Mouse (Mus musculus) brown adipose tissue, adult 24 weeks (tissue): ENCODE results near the gene Rrp1b. TPM values are rescaled to one million over a fixed set of nuclear protein-coding genes. Genes with fewer than 3 reads are reported as not detected.

ENCODE experiments used
- H3K27ac ChIP-seq: fragments of 200-500 bp; replicated peaks from 2 replicates; pipeline ENCODE4 v1.5.1; 2012; ENCODE audit warnings: low read depth, mild to moderate bottlenecking, low read length
- H3K4me1 ChIP-seq: fragments of 200-500 bp; 2 replicates; pipeline ENCODE4 v1.6.1; 2012; ENCODE audit warnings: low read length, mixed read lengths; ENCODE audit not compliant: control insufficient read depth, insufficient read depth, insufficient read length
- H3K4me3 ChIP-seq: fragments of 200-500 bp; 2 replicates; pipeline ENCODE4 v1.5.1; 2012; ENCODE audit warnings: low read depth, mild to moderate bottlenecking, low read length, moderate library complexity; ENCODE audit not compliant: insufficient read depth
- polyA plus RNA-seq: library from polyadenylated mRNA; stranded (reverse); fragments of >200 nt; gene quantifications from 2 replicates; pipeline ENCODE4 v1.2.4, GENCODE M21; 2012; ENCODE audit not compliant: missing spikeins, insufficient read depth, insufficient read length

Rrp1b gene
- polyA plus RNA-seq, 1 experiment, result 5.9 TPM

GRCm38 (mm10) chr17:32018127-32018894, 17.6 kb upstream of the Rrp1b start:
- Histone ChIP-seq H3K27ac (no peak overlapping the region; the same call in 1 of the 2 replicates), H3K4me1 (no peaks in the 10 kb centered on the region), H3K4me3 (no peak overlapping the region)

GRCm38 (mm10) chr17:32021981-32022380, 13.9 kb upstream of the Rrp1b start:
- H3K4me1 ChIP-seq, result no peaks in the 10 kb centered on the region
- H3K4me3 ChIP-seq, result no peak overlapping the region
- H3K27ac ChIP-seq, result no peak overlapping the region

GRCm38 (mm10) chr17:32022551-32022950, 13.3 kb upstream of the Rrp1b start:
- H3K4me1 ChIP-seq, result no peaks in the 10 kb centered on the region
- no peak overlapping the region for H3K27ac ChIP-seq
- H3K4me3 ChIP-seq, result no peak overlapping the region

- Histone ChIP-seq H3K27ac (no peak overlapping the region), H3K4me3 (no peak overlapping the region), H3K4me1 (no peaks in the 10 kb centered on the region)
Observed at GRCm38 (mm10) chr17:32023088-32023487, 12.8 kb upstream of the Rrp1b start.

- H3K4me1 ChIP-seq, result no peaks in the 10 kb centered on the region
- no peak overlapping the region for H3K4me3 ChIP-seq
- H3K27ac ChIP-seq, result no peak overlapping the region
Observed at GRCm38 (mm10) chr17:32024671-32025073, 11.2 kb upstream of the Rrp1b start.

GRCm38 (mm10) chr17:32025386-32025785, 10.5 kb upstream of the Rrp1b start:
- Histone ChIP-seq H3K27ac (no peak overlapping the region), H3K4me1 (no peaks in the 10 kb centered on the region)

GRCm38 (mm10) chr17:32027666-32028065, 8.2 kb upstream of the Rrp1b start:
- Histone ChIP-seq H3K27ac (no peak overlapping the region), H3K4me3 (no peak overlapping the region), H3K4me1 (no peaks in the 10 kb centered on the region)

More at GRCm38 (mm10) chr17:32025386-32025785, 10.5 kb upstream of the Rrp1b start:
- H3K4me3 ChIP-seq, result no peak overlapping the region

GRCm38 (mm10) chr17:32028301-32028700, 7.6 kb upstream of the Rrp1b start:
- Histone ChIP-seq H3K4me3 (no peak overlapping the region), H3K27ac (no peak overlapping the region), H3K4me1 (no peaks in the 10 kb centered on the region)

GRCm38 (mm10) chr17:32031684-32032083, 4.2 kb upstream of the Rrp1b start:
- H3K27ac ChIP-seq, result no peak overlapping the region

GRCm38 (mm10) chr17:32034322-32034721, 1.6 kb upstream of the Rrp1b start:
- H3K27ac ChIP-seq, result no peak overlapping the region

More at GRCm38 (mm10) chr17:32031684-32032083, 4.2 kb upstream of the Rrp1b start:
- Histone ChIP-seq H3K4me1 (no peaks in the 10 kb centered on the region), H3K4me3 (no peak overlapping the region)

GRCm38 (mm10) chr17:32036509-32037438, 874 bp downstream of the Rrp1b start:
- H3K4me3 ChIP-seq, result peak overlapping the region; percentile 97
- H3K27ac ChIP-seq, result no peak overlapping the region
- H3K4me1 ChIP-seq, result peaks cover 3% of the 10 kb centered on the region; the same call in 1 of the 2 replicates

More at GRCm38 (mm10) chr17:32034322-32034721, 1.6 kb upstream of the Rrp1b start:
- H3K4me1 ChIP-seq, result peaks cover 3% of the 10 kb centered on the region; the same call in 1 of the 2 replicates
- H3K4me3 ChIP-seq, result no peak overlapping the region

GRCm38 (mm10) chr17:32040263-32040662, 4.4 kb downstream of the Rrp1b start:
- Histone ChIP-seq H3K4me3 (no peak overlapping the region), H3K4me1 (peaks cover 3% of the 10 kb centered on the region; the same call in 1 of the 2 replicates)

GRCm38 (mm10) chr17:32046541-32046940, 10.6 kb downstream of the Rrp1b start:
- H3K4me3 ChIP-seq, result no peak overlapping the region
- no peaks in the 10 kb centered on the region for H3K4me1 ChIP-seq
- no peak overlapping the region for H3K27ac ChIP-seq

More at GRCm38 (mm10) chr17:32040263-32040662, 4.4 kb downstream of the Rrp1b start:
- no peak overlapping the region for H3K27ac ChIP-seq

GRCm38 (mm10) chr17:32048351-32048750, 12.5 kb downstream of the Rrp1b start:
- H3K4me1 ChIP-seq, result peaks cover 3% of the 10 kb centered on the region; the same call in 1 of the 2 replicates
- no peak overlapping the region for H3K4me3 ChIP-seq
- no peak overlapping the region for H3K27ac ChIP-seq

- Histone ChIP-seq H3K27ac (no peak overlapping the region), H3K4me3 (no peak overlapping the region), H3K4me1 (peaks cover 3% of the 10 kb centered on the region; the same call in 1 of the 2 replicates)
Observed at GRCm38 (mm10) chr17:32049914-32050313, 14.0 kb downstream of the Rrp1b start.
